Mouse (Mus musculus): ENCODE data around the gene Rmnd5b.

DNA sequence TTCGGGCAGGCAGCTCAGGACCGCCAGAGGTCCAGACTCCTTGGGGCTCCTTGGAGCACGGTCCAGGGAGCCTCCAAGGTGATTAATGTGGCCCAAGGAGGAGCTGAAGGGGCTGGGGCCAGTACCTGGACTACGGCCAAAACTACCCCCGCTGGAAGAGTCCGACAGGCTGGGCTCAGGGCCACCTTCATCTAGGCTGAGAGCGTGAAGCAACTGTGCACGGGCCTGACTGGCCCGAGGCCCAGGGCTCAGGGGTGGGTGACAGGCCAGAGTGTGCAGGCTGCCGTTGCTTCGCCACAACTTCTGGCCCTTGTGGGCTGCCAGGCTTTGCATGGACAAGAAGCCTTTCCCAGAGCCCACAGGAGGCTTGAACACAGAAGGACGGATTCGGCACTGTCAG, 9.6 kb upstream of the Rmnd5b start:
- TF ChIP-seq CTCF (IDR thresholded peaks at IDR 0.05; ENCODE audit: low read depth) (no peak), EP300 (IDR thresholded peaks at IDR 0.05; ENCODE audit: low read depth) (no peak)
